28 mouse cellular contexts compared by ENCODE assay signal in genomic region chr3:150205902-150206301, GRCm38 (mm10).
"Had no signal": no experiment of that assay in that cellular context is flagged by ENCODE, and none has a peak within 500 bp of the region (broad histone marks: within the 10 kb centered on the region; RNA-seq: fewer than 3 reads in every experiment).

No protein-coding gene starts in this region.

- H3K27ac ChIP-seq: embryonic facial prominence, embryonic 10.5 days; embryonic facial prominence, embryonic 12.5 days; embryonic facial prominence, embryonic 13.5 days; embryonic facial prominence, embryonic 15.5 days; forebrain, embryonic 10.5 days; forebrain, embryonic 12.5 days; forebrain, embryonic 13.5 days; forebrain, embryonic 15.5 days; gastrocnemius, adult 2 months; heart, adult 2 months had no signal

- H3K4me3 ChIP-seq: embryonic facial prominence, embryonic 10.5 days; embryonic facial prominence, embryonic 12.5 days; embryonic facial prominence, embryonic 13.5 days; embryonic facial prominence, embryonic 15.5 days; erythroblast, embryonic 14.5 days; forebrain, embryonic 10.5 days; forebrain, embryonic 12.5 days; forebrain, embryonic 13.5 days; forebrain, embryonic 15.5 days; gastrocnemius, adult 2 months; heart, adult 2 months had no signal

- H3K36me3 ChIP-seq: embryonic facial prominence, embryonic 10.5 days; embryonic facial prominence, embryonic 12.5 days; embryonic facial prominence, embryonic 13.5 days; embryonic facial prominence, embryonic 15.5 days; forebrain, embryonic 10.5 days; forebrain, embryonic 12.5 days; forebrain, embryonic 15.5 days had no signal

- H3K4me2 ChIP-seq: embryonic facial prominence, embryonic 12.5 days; embryonic facial prominence, embryonic 13.5 days; embryonic facial prominence, embryonic 15.5 days; forebrain, embryonic 12.5 days; forebrain, embryonic 13.5 days; forebrain, embryonic 15.5 days had no signal

- ATAC-seq: forebrain, embryonic 13.5 days; forebrain, embryonic 14.5 days; forebrain, embryonic 15.5 days; forebrain, embryonic 16.5 days; forebrain, postnatal 0 days had no signal

- DNase-seq: cerebellum, adult 8-10 months; cerebellum, adult 9-10 months; cerebellum, adult 9-11 months; cerebellum, postnatal 10 days; cerebellum, postnatal 14 days; cerebellum, postnatal 25 days; cerebellum, postnatal 36 days; embryo, embryonic 11 days; forebrain, postnatal 0 days; gastrocnemius, adult 2 months; gastrocnemius, postnatal 10 days; gastrocnemius, postnatal 14 days; gastrocnemius, postnatal 25 days; gastrocnemius, postnatal 36 days; heart, adult 11 months; heart, adult 18-20 months; heart, adult 2 months had no signal

- H3K27me3 ChIP-seq: embryonic facial prominence, embryonic 12.5 days; embryonic facial prominence, embryonic 13.5 days; embryonic facial prominence, embryonic 15.5 days; forebrain, embryonic 12.5 days; forebrain, embryonic 13.5 days; forebrain, embryonic 15.5 days had no signal

- H3K4me1 ChIP-seq: embryonic facial prominence, embryonic 10.5 days; embryonic facial prominence, embryonic 12.5 days; embryonic facial prominence, embryonic 13.5 days; embryonic facial prominence, embryonic 15.5 days; forebrain, embryonic 10.5 days; forebrain, embryonic 12.5 days; forebrain, embryonic 13.5 days; forebrain, embryonic 15.5 days had no signal

- H3K9ac ChIP-seq: embryonic facial prominence, embryonic 12.5 days; embryonic facial prominence, embryonic 13.5 days; embryonic facial prominence, embryonic 15.5 days; forebrain, embryonic 12.5 days; forebrain, embryonic 13.5 days; forebrain, embryonic 15.5 days; forebrain, postnatal 0 days had no signal

- H3K9me3 ChIP-seq: embryonic facial prominence, embryonic 10.5 days; embryonic facial prominence, embryonic 12.5 days; embryonic facial prominence, embryonic 13.5 days; embryonic facial prominence, embryonic 15.5 days; forebrain, embryonic 10.5 days; forebrain, embryonic 12.5 days; forebrain, embryonic 13.5 days; forebrain, embryonic 15.5 days had no signal
